Mouse (Mus musculus) heart, adult 2 months (tissue): ENCODE data around the gene Erg.

Experiments
- EP300 ChIP-seq: fragments of 200-500 bp; IDR thresholded peaks from 2 replicates; pipeline ENCODE4 v1.6.1; 2011; ENCODE audit warnings: low read depth, low read length, control low read depth; ENCODE audit not compliant: insufficient read depth
- POLR2A ChIP-seq: fragments of 200-500 bp; IDR thresholded peaks from 2 replicates; pipeline ENCODE4 v1.6.1; 2011; ENCODE audit warnings: mild to moderate bottlenecking, low read depth, low read length, control low read depth; ENCODE audit not compliant: insufficient read depth

GRCm38 (mm10) chr16:95374646-95375045 lies 211.7 kb downstream of the Erg start:
- TF ChIP-seq EP300 (no peak), POLR2A (no peak)
